Mouse (Mus musculus) NIH3T3 (cell line): ENCODE measurements around the gene Tmcc3.

Experiments
- DNase-seq: peaks from one replicate; pipeline ENCODE4 v3.0.0-alpha.2; 2012; ENCODE audit warnings: low read depth

Tmcc3 gene

DNA sequence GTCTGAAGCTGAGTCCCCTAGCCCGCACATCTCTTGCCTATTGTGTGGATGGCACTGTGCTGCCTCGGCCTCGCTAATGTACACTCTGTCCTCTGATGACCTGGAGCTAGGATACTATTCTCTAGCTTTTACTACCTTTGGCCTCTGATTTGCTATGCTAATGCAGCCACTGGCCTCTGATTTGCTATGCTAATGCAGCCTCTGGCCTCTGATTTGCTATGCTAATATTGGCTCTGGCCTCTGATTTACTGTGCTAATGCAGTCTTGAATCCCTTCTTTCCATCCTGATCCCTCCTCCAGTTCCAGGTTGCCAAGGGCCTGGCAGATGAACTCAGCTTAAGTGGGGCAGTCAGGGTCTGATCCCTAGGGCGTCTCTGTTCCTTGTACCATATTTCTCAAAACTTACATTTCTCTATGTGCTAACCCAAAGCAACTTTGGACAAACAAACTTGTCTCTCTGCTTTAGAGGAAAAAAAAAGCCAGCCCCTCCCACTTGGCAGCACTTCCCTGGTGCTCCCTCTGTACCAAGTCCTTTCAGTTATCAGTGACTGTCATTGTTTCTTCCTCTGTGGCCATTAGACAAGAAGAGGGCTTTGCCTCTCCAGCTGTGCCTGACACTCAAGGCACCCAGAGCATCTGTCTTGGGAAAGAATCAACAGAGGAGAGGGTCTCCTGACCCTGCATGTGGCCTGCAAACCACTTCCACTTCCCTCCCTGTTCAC is 237.9 kb downstream of the Tmcc3 start:
- peak; percentile 51 for DNase-seq

DNA sequence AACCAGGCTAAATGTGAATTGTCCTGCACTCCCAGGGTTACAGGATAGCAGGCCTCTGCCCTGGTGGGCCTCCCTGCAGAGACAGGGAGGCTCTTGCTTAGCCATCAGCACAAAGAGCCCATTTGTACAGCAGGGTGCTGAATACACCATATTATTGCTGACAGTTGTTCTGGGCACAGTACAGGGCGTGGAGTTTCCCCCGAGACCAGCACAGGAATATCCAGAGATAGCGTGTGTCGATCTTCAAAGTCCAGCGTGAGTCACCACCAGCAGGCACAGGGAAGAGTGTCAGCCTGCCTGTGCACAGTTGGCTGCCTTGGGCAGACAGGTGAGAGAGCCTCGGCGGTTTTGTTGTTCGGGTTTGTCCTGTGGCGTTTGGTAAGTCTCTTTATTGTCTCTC is 238.9 kb downstream of the Tmcc3 start:
- DNase-seq: peak; percentile 39

DNA sequence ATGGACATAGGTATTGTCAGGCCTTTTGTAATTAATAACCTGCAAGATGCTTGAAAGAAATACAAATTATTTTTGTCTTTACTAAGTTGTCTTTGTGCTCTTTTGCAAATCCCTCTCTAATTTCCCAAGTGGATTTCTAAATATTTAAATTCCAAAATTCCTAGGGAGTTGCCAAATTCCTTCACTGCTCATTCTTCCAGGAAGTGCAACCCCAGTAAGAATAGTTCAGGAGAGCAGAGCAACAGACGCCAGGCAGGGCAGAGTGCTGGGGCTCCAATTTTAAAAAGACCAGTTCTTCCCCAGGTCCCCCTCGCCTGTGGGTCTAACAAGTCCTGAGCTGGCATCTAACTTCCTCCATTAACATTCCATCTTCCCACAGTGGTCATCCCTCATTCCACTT is 239.3 kb downstream of the Tmcc3 start:
- DNase-seq: peak; percentile 43

DNA sequence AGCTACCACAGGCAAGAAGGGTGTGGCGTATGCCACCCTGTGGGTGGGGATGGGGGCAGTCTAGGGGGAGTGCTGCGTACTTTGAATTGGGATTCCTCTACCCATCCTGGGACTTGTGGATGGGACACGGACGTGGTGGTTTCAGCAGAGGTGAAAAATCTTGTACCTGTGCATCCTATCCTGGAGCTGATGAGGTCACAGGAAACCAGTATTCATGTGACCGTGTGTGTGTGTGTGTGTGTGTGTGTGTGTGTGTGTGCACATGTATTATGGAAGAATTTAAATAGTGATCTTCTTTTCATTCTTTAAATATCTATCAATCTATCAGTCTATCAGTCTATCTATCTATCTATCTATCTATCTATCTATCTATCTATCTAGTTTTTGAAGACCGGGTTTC is 239.8 kb downstream of the Tmcc3 start:
- DNase-seq: no peak

DNA sequence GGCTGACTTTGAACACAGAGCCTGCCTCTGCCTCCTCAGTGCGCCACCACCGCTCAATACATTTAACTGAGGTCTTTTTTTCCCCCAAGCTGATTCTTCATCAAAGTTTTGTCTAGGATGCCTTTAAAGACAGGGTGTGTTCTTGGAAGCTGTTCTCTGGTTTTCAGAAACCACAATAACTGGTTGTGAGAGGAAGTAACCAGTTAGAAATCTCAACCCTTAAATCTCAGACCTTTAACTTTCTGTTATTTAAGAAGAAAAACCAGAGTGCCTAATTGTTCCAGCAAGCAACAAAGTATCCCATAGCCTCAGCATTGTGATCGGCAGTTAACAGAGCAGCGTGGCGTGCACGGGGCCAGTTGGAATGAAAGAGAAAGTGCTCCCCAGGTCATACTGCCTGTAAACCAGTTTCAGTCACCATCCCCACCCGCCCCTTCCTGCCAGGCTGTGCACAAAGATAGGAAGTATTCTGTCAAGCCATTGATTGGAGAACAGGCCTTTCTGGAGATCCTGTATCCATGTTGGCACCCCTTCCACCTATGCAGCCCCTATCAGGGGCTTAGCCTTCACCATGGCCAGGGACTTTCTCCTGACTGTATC is 240.3 kb downstream of the Tmcc3 start:
- DNase-seq: no peak

DNA sequence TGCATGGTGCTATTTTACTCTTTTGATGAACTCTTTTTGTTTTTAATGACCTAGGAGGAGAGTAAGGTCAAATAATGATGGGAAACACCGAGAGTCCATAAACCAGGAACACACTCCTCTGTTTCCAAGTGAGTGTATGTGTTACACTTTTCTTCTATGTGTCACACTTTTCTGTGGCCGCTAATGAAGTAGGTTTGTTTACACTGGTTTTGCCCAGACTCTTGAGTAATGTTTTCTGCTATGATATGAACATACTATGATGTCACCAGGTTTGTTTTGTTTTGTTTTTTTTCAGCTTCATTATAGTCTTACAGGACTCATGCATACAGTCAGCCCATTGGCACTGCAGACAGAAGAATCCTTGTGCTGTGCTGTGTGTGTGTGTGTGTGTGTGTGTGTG is 243.6 kb downstream of the Tmcc3 start:
- peak; percentile 75 for DNase-seq

DNA sequence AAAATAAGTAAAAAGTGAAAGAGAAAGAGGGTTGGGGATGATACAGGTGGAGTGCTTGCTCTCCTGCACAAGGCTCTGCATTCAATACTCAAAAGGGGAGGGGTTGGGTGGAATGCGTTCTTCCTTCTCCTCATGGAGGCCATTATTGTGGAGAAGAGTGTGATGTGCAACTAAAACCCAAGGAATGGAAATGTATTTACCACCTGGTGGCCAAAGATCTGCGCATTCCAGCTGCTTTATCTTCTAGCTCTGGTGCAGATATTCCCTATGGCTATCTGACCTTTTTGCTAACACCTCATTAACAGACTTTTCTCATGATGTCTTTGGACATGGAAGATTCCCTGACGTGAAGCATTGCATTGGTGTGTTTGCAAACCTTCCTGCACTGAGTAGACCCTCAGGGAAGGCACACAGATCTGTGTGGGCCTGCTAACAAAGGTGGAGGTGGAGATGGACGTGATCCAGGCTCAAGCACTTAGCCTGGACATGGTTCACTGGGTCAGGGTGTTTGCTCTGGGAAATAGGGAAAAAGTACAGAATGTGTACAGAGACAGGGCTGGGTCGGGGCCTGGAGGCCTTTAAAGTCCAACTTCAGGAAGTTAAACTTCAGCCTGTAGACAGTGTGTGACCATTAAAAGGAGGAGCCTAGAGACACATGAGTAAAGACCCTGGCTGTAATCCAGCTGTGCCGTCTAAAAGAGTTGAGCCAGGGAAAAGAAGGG is 245.8 kb downstream of the Tmcc3 start:
- DNase-seq: peak; percentile 40

DNA sequence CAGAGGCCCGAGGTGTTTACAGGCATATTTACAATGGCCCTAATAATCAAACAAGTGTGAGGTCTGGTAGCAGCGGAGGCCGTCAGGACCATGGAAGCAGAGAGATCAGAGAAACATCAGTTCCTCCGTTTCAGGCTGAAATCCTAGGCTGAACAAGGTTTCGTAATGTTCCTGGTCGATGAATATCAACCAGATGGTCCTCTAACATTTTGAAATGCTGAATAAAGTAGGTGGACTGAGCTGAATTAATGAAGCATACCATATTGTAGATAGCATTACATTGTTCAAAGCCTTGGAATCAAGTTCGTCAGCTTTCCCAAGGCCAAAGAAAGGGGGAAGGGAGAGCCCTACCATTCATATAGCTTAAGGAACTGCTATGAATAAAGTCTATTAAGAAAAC is 247.1 kb downstream of the Tmcc3 start:
- no peak for DNase-seq

DNA sequence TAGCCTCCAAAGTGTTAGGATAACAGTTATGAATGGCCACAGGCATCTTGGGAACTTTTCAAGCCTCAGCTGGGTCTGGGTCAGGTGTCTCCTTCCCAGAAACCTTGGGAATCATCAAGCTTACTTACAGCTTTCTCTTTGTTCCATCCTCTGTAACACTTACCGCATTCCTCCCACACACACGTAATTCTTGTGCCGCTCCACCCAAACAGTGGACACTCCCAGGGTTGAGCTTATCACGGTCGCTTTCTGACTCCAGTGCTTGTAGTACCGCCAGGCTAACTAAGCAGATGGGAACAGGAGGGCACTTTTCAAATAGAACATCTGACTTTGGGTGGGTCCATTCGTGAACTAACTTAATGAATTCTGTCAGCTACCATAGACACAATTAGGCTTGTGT is 249.6 kb downstream of the Tmcc3 start:
- no peak for DNase-seq

DNA sequence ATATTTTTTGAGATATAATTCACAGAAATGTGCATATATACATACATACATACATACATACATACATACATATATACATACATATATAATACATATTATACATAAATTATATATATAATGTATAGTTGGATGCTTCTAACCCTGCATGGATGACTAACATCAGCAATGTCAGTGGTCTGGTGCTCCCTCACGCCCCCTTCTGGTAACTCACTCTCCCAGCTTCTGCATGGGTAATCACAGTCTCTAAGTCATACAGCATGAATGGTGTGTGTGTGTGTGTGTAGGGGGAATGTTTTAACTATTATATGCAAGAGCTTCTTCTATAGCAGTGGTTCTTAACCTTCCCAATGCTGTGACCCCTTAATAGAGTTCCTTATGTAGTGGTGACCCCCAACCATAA is 250.4 kb downstream of the Tmcc3 start:
- DNase-seq: peak; percentile 53

DNA sequence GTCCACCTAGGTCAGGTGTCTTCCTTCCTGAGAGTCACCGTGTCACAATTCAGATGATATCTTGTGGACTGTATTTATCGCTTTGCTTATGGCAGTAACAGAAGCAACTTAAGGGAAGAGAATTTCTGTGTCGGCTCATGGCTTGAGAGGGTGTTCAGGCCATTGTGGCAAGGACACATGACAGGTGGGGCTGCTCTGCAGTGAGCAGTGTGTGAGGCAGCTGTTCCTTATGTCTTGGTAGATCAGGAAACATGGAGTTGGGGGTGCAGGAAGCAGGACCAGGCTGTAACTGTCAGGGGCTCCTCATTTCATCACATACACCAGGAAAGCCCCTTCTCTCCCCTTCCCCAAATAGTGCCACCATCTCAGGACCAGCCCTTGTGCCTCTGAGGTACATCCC is 251.2 kb downstream of the Tmcc3 start:
- DNase-seq: no peak

DNA sequence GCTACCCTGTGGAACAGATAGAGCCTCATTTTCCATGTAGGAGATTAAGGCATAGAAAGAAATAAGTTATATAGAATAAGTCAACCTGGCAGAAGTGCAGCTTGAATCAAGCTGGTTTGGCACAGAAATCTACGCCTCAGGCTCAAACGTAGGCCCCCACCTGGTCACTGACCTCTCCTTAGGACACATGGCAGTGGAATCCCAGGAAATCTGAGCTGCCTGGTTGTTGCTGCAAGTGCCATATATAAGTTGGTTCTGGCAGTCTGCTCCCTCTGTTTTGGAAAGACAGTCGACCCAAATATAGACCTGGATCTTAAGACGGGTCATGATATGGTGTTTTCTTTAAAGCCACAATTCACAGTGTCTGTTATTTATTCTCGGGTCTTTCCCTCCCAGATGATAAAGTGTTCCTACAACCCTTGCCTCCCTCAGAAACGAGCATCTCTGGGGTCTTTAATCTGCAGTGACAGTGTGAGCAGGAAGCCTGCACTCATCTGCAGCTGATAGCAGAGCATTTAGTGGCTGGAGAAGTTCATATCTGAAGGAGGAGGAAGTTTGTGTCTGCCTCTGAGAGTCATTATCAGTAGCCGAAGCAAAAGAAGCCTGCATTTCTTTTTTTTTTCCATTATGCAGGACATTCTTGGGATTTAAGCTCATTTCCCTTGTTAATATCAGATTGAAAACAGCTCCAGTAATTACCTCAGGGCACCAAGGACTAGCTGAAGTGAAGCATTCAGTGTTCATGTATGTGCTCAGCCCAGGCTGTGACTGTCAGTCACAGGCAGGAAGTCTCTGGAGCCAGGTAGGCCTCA is 253.9 kb downstream of the Tmcc3 start:
- peak; percentile 38 for DNase-seq

DNA sequence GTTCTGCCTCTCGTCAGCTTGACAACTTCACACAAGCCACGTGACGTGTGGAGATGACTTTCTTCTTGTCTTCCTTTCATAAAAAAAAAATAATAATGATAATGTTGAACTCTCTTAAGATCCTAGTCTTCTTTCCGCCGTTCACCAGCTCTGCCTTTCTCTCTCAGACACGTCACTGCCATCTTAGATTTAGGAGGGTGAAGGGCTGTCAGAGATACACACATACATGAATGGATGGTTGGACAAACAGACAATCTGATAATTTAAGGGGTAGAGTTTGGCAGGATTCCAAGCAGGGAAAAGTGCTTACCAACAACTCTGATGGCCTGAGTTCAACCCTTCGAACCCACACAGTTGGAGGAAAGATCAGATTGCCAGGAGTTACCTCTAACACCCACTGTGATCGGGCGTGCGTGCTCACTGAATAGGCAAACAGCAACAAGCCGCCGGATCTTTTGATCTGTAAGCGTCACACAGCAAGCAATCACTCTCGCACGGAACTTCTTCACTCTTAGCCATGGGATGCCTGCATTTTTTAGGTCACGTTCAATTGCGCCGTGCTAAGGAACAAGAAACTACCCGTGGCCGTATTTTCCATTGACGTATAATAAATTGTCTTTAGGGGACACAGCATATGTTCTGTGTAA is 254.6 kb downstream of the Tmcc3 start:
- no peak for DNase-seq

DNA sequence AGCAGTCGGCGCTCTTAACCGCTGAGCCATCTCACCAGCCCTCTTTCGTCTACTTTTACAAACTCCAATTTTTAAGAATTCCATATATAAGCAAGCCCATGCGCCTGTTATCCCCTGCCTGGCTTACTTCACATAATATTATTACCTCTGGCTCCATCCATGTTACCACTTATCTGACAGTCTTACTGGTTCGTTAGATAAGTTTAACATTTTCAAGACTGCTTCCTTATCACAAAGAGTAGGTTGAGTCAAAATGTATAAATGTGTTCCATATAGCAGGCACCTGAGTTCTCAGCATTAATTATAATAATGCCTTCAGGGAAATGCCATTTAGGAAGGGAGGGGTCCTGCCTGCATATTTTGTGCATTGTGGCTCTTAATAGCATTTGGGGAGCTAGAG is 255.5 kb downstream of the Tmcc3 start:
- DNase-seq: no peak

DNA sequence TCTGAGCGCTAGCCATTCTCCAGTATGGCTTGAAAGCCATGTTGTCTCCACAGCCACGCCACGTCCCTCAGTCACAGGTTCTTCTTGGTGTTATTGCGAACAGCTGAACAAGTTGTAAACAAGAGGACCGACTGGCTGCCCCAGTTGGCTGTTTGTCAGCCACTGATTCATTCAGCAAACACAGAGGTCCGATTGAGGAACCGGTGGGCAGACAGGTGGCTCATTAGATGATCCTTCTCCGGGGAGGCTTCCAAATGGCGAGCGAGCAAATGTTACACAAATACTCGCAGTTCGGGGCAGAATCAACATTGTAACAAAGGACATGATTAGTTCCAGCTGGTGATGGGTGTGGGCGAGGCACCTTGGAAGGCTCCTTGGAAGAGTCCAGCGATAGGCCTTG is 256.2 kb downstream of the Tmcc3 start:
- no peak for DNase-seq

DNA sequence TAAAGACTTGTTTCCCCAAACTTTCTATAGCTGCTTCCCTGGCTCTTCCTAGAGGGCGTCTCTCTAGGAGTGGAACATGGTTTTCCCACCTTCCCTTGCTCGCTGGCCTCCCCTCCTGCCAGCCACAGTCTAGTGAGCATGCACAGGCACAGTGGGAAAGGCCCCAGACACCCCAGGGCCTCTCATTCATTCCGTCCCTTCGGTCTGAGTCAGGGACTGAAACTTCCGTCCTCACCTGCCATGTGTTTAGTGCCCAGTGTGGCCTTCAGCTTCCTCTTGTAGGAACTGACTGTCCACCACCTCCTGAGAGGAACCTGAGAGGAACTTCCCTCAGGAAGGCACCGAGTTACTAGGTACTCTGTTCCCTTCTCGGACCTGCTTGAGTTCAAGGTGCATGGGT is 257.1 kb downstream of the Tmcc3 start:
- no peak for DNase-seq

DNA sequence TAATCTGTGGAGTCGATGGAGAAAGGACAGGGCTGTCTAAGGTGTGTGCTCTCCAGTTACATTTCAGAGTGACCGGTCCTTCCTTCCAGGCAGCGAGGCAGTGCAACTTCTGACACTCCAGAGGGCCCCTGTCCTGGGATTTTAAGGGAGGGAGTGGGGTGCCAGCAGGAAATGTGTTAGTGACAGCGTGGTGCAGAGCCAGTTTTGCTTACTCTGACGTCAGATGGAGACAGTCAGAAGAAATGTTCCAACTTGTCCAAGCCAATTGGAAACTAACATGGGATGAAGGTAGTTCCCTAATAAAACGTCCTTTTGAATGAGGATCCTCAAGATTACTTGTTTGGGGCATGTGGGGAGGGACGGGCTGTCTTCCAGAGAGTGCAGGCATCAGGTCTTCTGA is 258.0 kb downstream of the Tmcc3 start:
- DNase-seq: no peak

DNA sequence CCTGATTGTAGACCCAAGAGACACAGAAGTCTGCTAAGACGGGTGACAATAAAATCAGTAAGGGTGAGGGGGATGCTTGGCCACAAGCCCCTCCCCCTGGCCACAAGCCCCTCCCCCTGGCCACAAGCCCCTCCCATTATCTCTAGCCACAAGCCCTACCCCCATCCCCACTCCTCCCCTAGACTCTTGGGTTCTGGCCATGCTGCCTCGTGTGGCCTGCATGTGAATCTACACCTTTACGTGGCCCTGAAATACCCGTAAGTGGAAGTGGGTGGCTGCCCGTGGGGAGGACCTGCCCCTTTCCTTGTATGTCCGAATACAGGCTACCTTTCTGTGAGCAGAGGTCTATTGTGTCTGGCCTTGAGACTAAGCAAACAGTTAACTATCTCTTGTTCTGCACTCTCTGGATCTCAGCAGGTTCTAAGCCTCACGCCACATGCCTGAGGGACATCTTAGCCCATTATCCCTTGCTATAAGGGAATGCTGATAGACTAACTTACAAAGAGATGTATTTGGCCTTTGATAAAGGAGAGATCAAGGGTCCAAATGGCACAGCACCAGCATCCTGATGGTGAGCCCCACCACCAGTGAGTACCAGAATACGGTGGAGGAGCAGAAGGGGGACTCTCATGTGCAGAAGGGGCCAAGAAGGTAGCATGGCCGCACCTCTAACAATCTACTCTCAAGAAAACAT is 260.3 kb downstream of the Tmcc3 start:
- DNase-seq: peak; percentile 43

DNA sequence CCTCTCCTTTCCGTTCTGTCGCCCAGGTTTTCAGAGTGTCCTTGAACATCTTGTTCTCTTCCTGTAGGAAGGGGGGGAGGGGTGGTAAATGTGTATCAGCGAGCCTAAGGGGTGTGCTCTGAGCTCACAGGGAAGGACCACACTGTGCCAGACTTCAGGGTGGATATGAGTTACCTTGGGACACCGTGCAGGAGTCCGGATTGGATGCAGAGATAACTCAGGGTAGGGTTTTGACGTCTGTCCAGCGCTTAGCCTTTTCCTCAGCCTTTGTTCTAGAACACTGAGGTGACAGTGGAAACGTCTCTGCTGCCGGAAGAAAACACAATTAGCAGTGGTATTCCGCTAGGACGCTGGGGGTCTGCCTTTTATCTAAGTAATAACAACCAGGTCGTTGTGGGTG is 261.0 kb downstream of the Tmcc3 start:
- DNase-seq: no peak

DNA sequence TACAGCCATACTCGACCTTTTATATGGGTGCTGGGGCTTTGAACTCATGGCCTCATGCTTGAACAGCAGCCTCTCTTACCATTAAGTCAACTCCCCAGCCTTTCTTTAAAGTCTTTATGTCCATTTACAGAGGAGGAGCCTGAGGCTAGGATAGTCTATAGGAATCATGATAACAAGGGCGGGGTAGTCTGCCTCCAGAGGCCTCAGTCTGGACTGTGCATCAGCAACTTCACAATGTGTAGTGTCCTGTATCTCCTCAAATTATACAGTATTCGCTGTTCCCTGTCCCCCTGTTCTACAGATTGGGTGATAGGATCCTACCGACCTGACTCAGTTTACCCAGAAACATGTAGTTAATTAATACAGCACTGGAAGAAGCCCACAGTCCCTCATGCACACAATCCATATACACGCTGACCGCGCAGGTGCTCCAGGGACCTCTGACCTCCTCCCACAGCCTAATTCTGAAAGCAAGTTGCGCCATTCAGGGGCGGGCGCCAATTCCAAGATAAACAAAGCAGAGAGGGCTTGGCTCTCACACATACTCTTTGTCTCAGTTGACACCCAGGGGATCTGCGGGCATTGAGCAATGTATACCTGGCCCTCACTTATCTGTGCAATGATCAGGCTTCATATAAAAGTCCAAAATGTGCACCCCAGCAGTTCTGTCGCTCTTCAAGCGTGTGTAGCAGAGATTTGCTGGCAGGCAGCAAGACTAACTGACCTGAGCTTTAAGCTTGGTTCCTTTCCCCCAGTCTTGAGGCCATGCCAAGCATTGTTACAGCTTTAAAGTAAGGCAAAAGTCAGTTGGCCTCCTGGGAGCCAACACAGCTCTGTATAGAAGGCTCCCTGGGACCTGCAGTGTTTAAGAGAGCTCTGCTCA is 262.9 kb downstream of the Tmcc3 start:
- peak; percentile 67 for DNase-seq
